Mouse (Mus musculus) neural tube, postnatal 0 days (tissue): ENCODE data around the gene Cd96. TPM values are rescaled to one million over a fixed set of nuclear protein-coding genes. Genes with fewer than 3 reads are reported as not detected.

Source experiments
- polyA plus RNA-seq: library from polyadenylated mRNA; unstranded; fragments of >200 nt; fragmentation: Nextera tagmentation; extraction: Ambion mirVana; gene quantifications from 2 replicates; pipeline ENCODE4 v1.2.1, GENCODE M21; 2015

Cd96 gene
- 0.12 and 0.14 TPM in 2 replicates for polyA plus RNA-seq

GRCm38 (mm10) chr16:46120020-46120419 is at the start of gene Cd96:
TSS of gene Cd96 (minus strand) at chr16:46120251.

GRCm38 (mm10) chr16:46154832-46155231 is 34.8 kb upstream of the Cd96 start, which contains the start of gene Gm4737:
TSS of gene Gm4737 (minus strand) at chr16:46155077.

GRCm38 (mm10) chr16:46010153-46010905 is 109.7 kb downstream of the Cd96 start, which contains the start of gene Plcxd2:
TSS of gene Plcxd2 (minus strand) at chr16:46010218.

Other genes starting within 250 kb of the Cd96 start
- gene Phldb2, start 166.7 kb downstream of the Cd96 start, polyA plus RNA-seq = 6.6 TPM in 2 replicates
- 15.1 and 17.3 TPM in 2 replicates for gene Plcxd2, start 110.0 kb downstream of the Cd96 start, polyA plus RNA-seq
- 2.2 and 2.6 TPM in 2 replicates for gene Gm4737, start 34.8 kb upstream of the Cd96 start, polyA plus RNA-seq